Mouse (Mus musculus): ENCODE results near the gene Btrc. TPM values are rescaled to one million over a fixed set of nuclear protein-coding genes. Genes with fewer than 3 reads are reported as not detected.

The Btrc gene
- total RNA-seq, 1 experiment from 2014 or later, result 21.4 TPM

DNA sequence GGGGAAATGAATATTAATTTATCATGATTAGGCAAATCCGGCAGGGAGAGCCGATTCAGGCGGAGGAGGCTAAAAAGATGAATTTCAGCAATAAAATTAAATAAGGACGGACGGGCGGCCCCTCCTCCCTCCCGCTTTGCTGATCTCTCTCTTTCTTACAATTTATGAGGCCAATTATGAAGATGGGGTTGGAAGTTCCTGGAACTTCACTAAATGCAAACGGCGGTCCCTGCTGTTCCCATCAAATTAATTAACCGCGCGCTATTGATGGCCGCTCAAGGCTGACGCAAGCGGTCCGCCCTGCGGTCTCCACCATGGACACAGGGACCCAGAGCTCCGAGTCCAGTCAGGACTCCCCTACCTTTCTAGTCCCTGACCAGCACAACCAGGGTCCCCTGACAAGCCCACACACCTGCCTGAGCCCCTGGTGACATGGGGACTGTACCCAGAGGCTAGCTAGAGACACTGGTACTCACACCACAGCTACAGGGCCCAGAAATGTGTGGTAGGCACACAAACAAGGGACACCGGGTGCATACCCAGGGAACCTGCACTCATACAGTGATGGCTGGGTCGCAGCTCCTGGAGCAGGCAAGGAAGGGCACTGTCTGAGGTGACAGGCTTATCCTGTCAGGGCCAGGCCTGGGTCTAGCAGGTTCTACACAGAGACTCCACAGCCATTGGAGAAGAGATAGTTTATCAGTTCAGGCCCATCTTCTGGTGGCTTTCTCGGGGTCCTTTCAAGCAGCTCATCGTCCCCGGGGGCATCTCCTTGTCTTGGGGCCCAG is 185.8 kb downstream of the Btrc start:
- ATAC-seq (ENCODE audit: extremely low read depth, insufficient number of reproducible peaks, low FRiP score, poor library complexity, severe bottlenecking), result no peak

DNA sequence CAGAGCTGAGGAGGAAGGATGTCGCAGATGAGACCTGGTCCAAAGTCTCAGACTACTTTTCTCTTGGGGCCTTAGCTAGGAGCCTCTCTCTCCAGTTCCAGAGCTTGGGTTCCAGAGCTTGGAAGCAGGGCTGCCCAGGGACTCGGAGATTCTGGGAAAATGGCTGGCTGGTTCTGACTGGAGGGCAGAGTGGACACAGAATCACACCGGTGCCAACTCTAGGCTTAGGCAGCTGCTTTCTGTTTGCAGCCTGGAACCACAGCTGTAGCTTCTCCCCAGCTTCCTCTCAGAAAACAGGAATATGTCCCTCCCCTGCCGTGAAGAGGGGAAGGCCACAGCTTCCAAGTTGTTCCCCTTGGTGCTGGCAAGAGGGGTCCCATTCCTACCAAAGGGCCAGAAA is 186.4 kb downstream of the Btrc start:
- no peak for ATAC-seq (ENCODE audit: extremely low read depth, insufficient number of reproducible peaks, low FRiP score, poor library complexity, severe bottlenecking)

DNA sequence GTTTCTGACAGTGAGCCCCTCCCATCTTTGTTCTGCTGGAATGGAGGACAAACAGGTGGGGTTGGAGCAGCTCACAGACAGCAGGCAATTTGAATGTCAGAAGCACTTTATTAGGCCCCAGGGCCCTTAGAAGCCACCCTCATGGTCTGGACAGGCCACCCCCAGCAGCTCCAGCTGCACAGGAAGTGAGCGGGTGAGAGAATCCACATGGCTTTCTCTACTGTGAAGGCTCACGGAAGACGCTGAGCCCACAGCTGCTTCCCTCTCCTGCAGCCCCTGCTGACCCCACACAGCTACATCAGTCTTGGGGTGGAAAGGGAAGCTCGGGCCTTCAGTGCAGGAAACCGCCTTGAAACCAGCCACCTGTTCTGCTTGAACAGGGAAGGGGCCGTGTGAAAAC is 188.7 kb downstream of the Btrc start:
- ATAC-seq (ENCODE audit: extremely low read depth, insufficient number of reproducible peaks, low FRiP score, poor library complexity, severe bottlenecking), result no peak

DNA sequence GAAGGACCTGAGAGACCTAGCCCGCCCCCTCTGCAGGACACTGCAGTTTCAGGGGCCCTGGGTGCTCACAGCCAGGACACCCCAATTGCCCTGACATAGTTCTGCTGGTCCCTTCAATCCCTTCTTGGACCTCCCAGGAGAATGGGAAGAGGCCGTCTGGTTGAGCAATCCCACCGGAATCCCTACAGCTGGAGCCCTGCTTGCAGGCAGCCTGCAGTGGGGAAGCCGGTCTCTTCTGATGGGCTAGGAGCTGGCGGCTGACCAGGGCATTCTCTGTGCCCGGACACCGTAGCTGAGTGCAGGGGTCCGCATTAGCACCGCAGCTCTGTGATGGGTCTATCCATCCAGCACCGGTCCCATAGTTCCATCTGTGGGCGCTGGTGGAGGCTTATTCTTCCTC is 190.6 kb downstream of the Btrc start:
- ATAC-seq (ENCODE audit: extremely low read depth, insufficient number of reproducible peaks, low FRiP score, poor library complexity, severe bottlenecking), result no peak

DNA sequence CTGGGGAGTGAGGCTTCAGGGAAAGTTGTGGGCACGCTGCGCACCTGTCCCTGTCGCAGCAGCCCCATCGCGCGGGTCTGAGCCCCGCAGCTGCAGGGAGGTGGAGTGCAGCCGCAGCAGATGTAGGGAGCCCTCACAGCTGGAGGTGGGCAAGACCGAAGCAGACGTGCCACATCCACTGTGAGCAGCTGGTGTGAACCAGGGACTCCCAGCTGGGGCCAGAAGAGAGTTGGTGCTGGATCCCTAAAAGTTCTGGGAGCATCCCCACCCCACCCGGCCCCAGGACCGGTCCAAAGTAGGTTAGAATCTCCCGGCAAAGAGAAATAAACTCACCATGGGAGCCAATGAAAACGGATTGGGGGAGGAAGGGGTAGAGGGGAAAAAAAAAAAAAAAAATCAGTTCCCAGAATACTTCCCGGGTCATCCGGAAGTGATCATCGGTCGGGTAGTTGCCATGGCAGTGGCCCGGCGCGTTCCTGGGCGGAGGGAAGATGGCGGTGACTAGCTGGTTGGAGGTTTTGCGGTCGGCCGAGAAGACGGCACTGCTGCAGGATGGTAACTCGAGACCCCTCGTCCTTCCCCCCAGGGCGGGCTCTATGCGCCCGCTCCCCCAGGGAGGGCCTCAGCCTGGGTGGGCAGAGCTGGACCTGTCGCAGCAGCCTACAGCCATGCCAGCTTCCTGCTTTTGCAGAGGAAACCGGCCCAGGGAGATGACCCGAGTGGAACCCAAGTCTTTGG is 196.8 kb downstream of the Btrc start, which contains the start of the genes Poll and Gm17018:
Poll (minus strand) TSS at position 379 of the 738 bp plus-strand sequence.
Gm17018 (plus strand) TSS at position 463 of the 738 bp plus-strand sequence.
- peak; percentile 80 for ATAC-seq (ENCODE audit: extremely low read depth, insufficient number of reproducible peaks, low FRiP score, poor library complexity, severe bottlenecking)

DNA sequence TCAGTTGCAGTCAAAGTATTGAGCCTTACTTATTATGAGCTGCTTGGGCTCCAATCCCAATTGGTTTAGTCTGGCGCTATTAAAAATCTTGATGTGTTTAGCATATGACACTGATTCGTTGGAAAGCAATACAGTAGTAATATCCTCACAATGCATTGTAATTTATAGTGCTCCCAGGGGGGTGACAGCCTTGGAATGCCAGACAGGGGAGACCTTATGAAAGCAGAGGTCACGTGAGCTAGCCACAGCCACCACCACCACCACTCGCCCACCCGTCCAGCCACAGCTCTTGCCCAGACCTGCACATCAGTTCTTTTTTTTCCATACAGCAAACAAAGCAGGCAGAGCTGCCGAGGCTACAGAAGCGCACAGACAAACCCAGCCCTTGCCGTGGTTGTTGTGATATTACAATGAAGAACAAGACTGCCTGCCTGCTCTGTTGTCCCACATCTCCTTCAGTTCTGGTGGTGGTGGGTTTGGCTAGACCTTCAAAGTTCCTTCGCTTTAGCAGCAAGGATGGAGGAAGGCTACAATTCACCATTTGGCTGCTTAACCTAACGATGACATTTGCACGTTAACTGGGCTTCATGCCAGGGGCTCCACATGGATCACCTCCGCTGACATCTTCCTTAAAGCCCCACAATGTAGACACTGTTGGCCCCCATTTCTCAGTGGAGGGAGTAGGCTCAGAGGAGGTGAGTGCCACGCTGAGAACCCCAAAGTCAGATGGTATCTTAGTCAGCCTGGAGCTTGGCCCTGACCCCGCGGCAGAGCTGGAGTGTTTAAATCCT is 202.6 kb downstream of the Btrc start:
- no peak for ATAC-seq (ENCODE audit: extremely low read depth, insufficient number of reproducible peaks, low FRiP score, poor library complexity, severe bottlenecking)

DNA sequence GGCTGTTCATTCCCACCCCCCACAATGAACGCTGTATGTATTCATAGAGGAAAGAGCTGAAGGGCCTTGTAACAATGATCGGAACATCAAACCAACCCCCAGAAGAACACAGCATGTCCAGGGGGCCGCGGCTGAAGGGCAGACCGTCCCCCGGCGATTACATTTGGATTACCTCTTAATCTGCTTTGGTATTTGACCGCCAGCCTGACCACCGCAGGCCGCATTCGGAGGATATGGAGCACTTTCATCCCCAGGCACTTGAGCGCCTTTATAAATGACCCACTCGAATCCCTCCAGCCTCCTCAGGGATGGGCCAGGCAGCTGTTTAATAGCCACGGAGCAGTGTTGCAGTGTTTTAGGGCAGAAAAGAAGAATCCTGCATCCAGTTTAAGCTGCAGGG is 203.8 kb downstream of the Btrc start:
- no peak for ATAC-seq (ENCODE audit: extremely low read depth, insufficient number of reproducible peaks, low FRiP score, poor library complexity, severe bottlenecking)

DNA sequence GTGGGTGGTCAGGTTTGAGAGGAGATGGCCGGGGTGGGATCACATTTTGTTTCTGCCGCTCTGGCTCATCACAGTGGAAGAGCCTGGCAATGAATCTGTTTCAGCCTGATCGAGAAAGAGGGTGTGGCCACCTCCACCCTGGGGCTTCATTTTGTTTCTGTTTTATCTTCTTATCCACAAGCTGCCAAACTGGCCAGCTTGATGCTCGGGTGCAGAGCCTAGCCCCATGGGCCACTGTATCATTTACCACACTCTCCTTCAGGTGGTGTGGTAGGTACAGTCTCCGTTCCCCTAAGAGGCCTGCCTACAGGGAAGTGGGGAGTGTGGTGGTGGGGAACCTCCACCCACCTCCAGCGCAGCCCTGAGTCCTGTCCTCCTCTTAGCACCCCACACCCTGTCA is 209.5 kb downstream of the Btrc start:
- ATAC-seq (ENCODE audit: extremely low read depth, insufficient number of reproducible peaks, low FRiP score, poor library complexity, severe bottlenecking), result no peak

DNA sequence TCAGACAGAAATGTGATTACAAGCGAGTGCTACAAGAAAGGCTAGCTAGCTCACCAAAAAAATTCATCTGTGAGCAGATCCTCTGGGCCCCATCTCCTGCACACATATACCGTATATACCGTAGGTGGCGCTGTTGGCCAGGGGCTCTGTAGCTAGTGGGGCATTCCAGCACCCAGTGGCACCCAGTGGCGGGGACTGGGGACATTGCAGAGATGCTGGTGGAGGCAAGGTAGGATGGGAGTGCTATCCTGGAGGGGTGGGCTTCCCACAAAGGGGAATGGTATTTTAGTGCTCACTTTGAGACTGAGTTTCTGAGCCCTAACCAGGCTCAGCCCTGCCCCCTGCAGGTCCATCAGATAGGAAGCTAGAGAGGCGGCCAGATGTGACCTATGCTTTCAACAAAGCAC is 210.3 kb downstream of the Btrc start:
- ATAC-seq (ENCODE audit: extremely low read depth, insufficient number of reproducible peaks, low FRiP score, poor library complexity, severe bottlenecking), result peak; percentile 74

DNA sequence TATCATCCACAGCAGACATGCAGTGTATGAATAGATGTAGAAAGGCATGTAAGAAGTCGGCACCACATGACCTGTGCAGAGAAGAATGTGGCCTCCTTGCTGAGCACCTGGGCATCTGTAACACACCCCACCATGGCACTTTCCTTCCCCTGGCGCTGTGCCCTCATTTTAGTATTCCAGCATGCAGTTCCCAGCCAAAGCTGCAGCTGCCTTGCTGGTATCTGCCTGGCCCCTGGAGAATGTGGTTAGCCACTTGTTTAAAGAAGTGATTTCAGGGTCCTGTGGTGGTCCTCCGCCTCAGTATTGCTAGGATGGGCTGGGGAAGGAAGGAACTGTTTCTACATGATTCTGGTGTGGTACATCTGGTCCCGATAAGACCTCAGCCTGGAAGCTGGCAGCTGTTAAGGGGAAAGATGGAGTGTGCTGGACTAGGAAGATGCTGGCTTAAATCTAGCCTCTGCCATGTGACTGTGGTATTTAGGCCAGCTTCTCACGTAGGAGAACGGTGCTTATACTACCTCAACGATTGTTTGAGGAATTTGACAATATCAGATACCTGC is 210.9 kb downstream of the Btrc start:
- ATAC-seq (ENCODE audit: extremely low read depth, insufficient number of reproducible peaks, low FRiP score, poor library complexity, severe bottlenecking), result no peak

DNA sequence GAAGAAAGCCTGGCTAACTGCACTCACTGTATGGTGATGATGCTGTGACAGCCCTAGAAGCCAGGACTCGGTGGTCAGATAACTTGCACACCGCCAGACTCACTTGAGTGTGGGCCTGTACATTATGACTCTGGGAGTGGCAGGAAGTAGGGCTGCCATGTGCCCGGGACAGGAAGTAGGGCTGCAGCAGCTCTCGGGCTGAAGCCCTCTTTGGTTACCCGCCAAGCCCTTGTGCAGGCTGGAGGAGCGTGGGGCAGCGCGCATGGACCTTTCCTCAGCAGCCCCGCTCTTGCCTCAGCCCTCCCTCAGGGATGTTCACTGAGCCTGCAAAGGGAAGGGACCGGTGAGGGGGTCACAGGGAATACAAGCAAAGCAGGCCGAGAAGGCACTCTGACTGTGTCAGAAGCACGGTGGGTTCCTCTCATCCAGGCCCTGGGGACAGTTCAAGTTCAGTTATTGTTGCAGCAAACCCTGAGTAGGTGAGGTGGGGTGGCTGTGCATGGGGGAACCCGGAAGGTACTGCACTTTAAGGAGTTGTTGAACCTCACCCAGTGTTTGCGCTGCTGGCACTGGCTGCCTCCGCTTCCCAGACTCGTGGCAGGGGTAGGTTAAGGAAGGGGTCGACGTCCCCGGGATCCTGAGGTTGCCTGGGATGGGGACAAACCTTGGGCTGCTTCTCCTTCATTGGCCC is 211.6 kb downstream of the Btrc start:
- ATAC-seq (ENCODE audit: extremely low read depth, insufficient number of reproducible peaks, low FRiP score, poor library complexity, severe bottlenecking), result peak; percentile 20; the same call in 1 of the 2 replicates

DNA sequence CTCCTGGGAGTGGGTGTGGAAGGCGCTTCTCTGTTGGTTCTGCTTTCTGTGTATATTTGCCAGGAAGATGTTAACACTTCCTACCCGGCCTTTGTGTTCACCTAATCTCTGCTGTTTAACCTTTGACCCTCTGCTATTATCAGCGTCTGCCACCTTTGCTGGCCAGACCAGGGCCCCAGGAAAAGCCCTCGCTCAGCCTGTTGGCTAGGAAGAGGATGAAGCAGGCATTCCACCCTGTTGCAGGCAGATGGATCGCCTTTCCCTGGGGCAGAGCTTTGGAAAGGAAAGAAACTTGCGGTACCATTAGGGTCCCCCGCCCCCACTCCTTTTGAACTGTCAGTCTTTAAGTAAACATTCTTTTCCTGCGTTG is 212.1 kb downstream of the Btrc start:
- no peak for ATAC-seq (ENCODE audit: extremely low read depth, insufficient number of reproducible peaks, low FRiP score, poor library complexity, severe bottlenecking)

DNA sequence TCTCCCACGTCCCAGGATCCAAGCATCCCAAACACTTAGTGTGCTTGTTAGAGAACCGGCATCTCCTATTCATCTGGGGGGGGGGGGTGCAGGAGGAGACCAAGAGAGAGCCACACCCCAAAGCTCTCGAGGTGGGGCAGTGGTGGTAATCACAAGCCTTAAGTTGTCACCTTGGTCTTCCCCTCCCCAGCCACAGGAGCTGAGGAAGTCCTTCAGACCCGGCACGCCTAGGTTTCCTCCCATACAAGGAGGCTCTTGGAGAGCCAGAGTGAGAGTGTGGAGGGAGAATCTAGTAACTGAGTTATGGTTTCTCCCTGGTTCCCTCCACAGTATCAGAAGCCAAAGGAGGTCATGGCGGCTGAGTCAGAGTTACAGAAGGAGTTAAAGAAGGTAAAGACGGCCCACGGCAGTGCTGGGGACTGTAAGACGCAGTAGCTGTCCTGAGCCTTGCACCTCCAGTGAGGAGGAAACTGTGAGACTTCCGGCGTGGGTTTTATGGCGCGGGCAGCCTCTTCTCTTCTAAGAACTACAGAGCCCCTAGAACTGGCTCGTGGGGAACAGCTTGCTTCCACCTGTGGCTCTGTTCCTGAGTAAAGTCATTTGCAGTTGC is 213.7 kb downstream of the Btrc start:
- no peak for ATAC-seq (ENCODE audit: extremely low read depth, insufficient number of reproducible peaks, low FRiP score, poor library complexity, severe bottlenecking)

DNA sequence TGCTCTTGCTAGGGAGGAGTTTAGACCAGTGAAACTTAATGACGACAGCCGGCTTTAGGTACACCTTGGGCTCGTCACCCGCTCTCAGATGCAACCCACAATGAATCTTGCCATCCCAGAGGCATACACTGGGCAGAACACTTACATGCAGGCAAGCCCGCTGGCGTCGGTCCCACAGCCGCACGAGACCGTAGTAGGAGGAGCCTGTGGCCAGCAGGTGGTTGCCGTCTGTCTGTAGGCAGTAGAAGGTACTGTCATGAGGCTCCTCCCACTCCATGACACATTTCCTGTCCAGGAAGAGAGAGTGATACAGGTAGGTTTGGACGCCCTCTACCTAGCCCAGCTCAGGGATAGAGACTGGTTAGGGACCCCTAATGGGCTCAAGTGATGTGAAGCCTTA is 215.4 kb downstream of the Btrc start:
- no peak for ATAC-seq (ENCODE audit: extremely low read depth, insufficient number of reproducible peaks, low FRiP score, poor library complexity, severe bottlenecking)

DNA sequence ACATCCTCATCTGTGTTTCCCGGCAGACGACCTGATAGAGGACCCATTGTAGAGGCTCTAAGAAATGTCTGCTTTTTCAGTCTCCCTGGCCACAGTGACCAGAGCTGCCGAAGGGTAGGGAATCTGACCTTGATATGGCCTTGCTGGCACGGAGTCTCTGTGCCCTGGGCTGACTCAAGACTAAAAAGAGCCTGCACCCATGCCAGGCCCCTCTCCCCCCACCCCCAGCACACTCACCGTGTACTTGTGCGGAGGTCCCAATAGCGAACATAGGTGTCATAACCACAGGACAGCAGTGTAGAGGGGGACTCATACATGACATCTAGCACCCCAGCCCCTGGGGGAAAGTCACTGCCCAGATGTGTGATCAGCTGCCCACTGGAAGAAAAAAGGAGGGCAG is 215.9 kb downstream of the Btrc start:
- no peak for ATAC-seq (ENCODE audit: extremely low read depth, insufficient number of reproducible peaks, low FRiP score, poor library complexity, severe bottlenecking)
